Mouse (Mus musculus): Measurements from ENCODE around the gene Dock1.

The Dock1 gene

GRCm38 (mm10) chr7:135059071-135059470 lies 388.6 kb downstream of the Dock1 start:
- DNase-seq (ENCODE audit: low read depth), result no peak

GRCm38 (mm10) chr7:135059562-135059961 lies 389.1 kb downstream of the Dock1 start:
- no peak for DNase-seq (ENCODE audit: low read depth)

GRCm38 (mm10) chr7:135063886-135064285 lies 393.4 kb downstream of the Dock1 start:
- no peak for DNase-seq (ENCODE audit: low read depth)

- no peak for DNase-seq (ENCODE audit: low read depth)
Observed at GRCm38 (mm10) chr7:135065301-135065700, 394.8 kb downstream of the Dock1 start.

- no peak for DNase-seq (ENCODE audit: low read depth)
Observed at GRCm38 (mm10) chr7:135068887-135069286, 398.4 kb downstream of the Dock1 start.

GRCm38 (mm10) chr7:135076904-135077303 lies 406.4 kb downstream of the Dock1 start:
- DNase-seq (ENCODE audit: low read depth), result no peak

GRCm38 (mm10) chr7:135077340-135077739 lies 406.9 kb downstream of the Dock1 start:
- no peak for DNase-seq (ENCODE audit: low read depth)

- no peak for DNase-seq (ENCODE audit: low read depth)
Observed at GRCm38 (mm10) chr7:135077806-135078205, 407.4 kb downstream of the Dock1 start.

- no peak for DNase-seq (ENCODE audit: low read depth)
Observed at GRCm38 (mm10) chr7:135083421-135083820, 413.0 kb downstream of the Dock1 start.

GRCm38 (mm10) chr7:135084069-135084468 lies 413.6 kb downstream of the Dock1 start:
- DNase-seq (ENCODE audit: low read depth), result no peak

- DNase-seq (ENCODE audit: low read depth), result no peak
Observed at GRCm38 (mm10) chr7:135086556-135086955, 416.1 kb downstream of the Dock1 start.

- DNase-seq (ENCODE audit: low read depth), result no peak
Observed at GRCm38 (mm10) chr7:135089626-135090025, 419.2 kb downstream of the Dock1 start.

- DNase-seq (ENCODE audit: low read depth), result no peak
Observed at GRCm38 (mm10) chr7:135093851-135094250, 423.4 kb downstream of the Dock1 start.

GRCm38 (mm10) chr7:135101921-135102320 lies 431.5 kb downstream of the Dock1 start:
- no peak for DNase-seq (ENCODE audit: low read depth)

GRCm38 (mm10) chr7:135106536-135106935 lies 436.1 kb downstream of the Dock1 start:
- no peak for DNase-seq (ENCODE audit: low read depth)

- DNase-seq (ENCODE audit: low read depth), result no peak
Observed at GRCm38 (mm10) chr7:135110307-135110706, 439.9 kb downstream of the Dock1 start.

GRCm38 (mm10) chr7:135125296-135126065 lies 455.0 kb downstream of the Dock1 start:
- DNase-seq (ENCODE audit: low read depth), result no peak

GRCm38 (mm10) chr7:135132461-135132860 lies 462.0 kb downstream of the Dock1 start:
- no peak for DNase-seq (ENCODE audit: low read depth)

- no peak for DNase-seq (ENCODE audit: low read depth)
Observed at GRCm38 (mm10) chr7:135134619-135135018, 464.2 kb downstream of the Dock1 start.

GRCm38 (mm10) chr7:135139153-135139612 lies 468.7 kb downstream of the Dock1 start:
- DNase-seq (ENCODE audit: low read depth), result no peak

- no peak for DNase-seq (ENCODE audit: low read depth)
Observed at GRCm38 (mm10) chr7:135144731-135145130, 474.3 kb downstream of the Dock1 start.

- DNase-seq (ENCODE audit: low read depth), result no peak
Observed at GRCm38 (mm10) chr7:135150926-135151325, 480.5 kb downstream of the Dock1 start.

GRCm38 (mm10) chr7:135157571-135157970 lies 487.1 kb downstream of the Dock1 start:
- no peak for DNase-seq (ENCODE audit: low read depth)

GRCm38 (mm10) chr7:135158381-135158780 lies 487.9 kb downstream of the Dock1 start:
- no peak for DNase-seq (ENCODE audit: low read depth)
